Mouse (Mus musculus) limb, embryonic 12.5 days (tissue): ENCODE measurements around the gene Tsacc. TPM values are rescaled to one million over a fixed set of nuclear protein-coding genes. Genes with fewer than 3 reads are reported as not detected.
"Not testable (repeated sequence)": the region's sequence is repeated elsewhere in the genome, so short reads cannot be mapped to it uniquely, and the experiment has no call there.

Experiments used
- ATAC-seq: fragments of 200-750 bp; cut with Nextera tagmentation; 2 replicates; pipeline ENCODE4 v1.8.0; 2017; ENCODE audit warnings: low read depth, moderate TSS enrichment; ENCODE audit not compliant: insufficient number of reproducible peaks, insufficient read depth, low FRiP score, low TSS enrichment
- H3K27ac ChIP-seq: fragments of 300-500 bp; sonication (generic); 2 replicates; pipeline ENCODE4 v1.5.1; 2016; ENCODE audit warnings: mild to moderate bottlenecking, moderate library complexity
- H3K27me3 ChIP-seq: fragments of 300-500 bp; sonication (generic); 2 replicates; pipeline ENCODE4 v1.6.1; 2016; ENCODE audit warnings: mild to moderate bottlenecking, moderate library complexity
- H3K36me3 ChIP-seq: fragments of 300-500 bp; sonication (generic); 2 replicates; pipeline ENCODE4 v1.6.1; 2016; ENCODE audit warnings: mild to moderate bottlenecking, moderate library complexity
- H3K4me1 ChIP-seq: fragments of 300-500 bp; sonication (generic); replicated peaks from 2 replicates; pipeline ENCODE4 v1.6.1; 2016
- H3K4me2 ChIP-seq: fragments of 300-500 bp; sonication (generic); 2 replicates; pipeline ENCODE4 v1.6.1; 2016; ENCODE audit warnings: mild to moderate bottlenecking, moderate library complexity
- H3K4me3 ChIP-seq: fragments of 300-500 bp; sonication (generic); replicated peaks from 2 replicates; pipeline ENCODE4 v1.5.1; 2016; ENCODE audit warnings: mild to moderate bottlenecking
- H3K9ac ChIP-seq: fragments of 300-500 bp; sonication (generic); replicated peaks from 2 replicates; pipeline ENCODE4 v1.6.1; 2016; ENCODE audit warnings: mild to moderate bottlenecking, moderate library complexity
- H3K9me3 ChIP-seq: fragments of 300-500 bp; sonication (generic); 2 replicates; pipeline ENCODE4 v1.6.1; 2016; ENCODE audit warnings: mild to moderate bottlenecking, moderate library complexity
- WGBS: fragments of 180-500 bp; shearing (Covaris S2); methylation state at CpG from one replicate; pipeline ENCODE4 v1.1.7; 2016; 5-methylcytosine and 5-hydroxymethylcytosine counted together
- polyA plus RNA-seq: library from polyadenylated mRNA; unstranded; fragments of >200 nt; fragmentation: Nextera tagmentation; extraction: Ambion mirVana; gene quantifications from 2 replicates; pipeline ENCODE4 v1.2.1, GENCODE M21; 2016

Gene Tsacc
- polyA plus RNA-seq, 1 experiment from 2014 or later: 14.3 TPM

DNA sequence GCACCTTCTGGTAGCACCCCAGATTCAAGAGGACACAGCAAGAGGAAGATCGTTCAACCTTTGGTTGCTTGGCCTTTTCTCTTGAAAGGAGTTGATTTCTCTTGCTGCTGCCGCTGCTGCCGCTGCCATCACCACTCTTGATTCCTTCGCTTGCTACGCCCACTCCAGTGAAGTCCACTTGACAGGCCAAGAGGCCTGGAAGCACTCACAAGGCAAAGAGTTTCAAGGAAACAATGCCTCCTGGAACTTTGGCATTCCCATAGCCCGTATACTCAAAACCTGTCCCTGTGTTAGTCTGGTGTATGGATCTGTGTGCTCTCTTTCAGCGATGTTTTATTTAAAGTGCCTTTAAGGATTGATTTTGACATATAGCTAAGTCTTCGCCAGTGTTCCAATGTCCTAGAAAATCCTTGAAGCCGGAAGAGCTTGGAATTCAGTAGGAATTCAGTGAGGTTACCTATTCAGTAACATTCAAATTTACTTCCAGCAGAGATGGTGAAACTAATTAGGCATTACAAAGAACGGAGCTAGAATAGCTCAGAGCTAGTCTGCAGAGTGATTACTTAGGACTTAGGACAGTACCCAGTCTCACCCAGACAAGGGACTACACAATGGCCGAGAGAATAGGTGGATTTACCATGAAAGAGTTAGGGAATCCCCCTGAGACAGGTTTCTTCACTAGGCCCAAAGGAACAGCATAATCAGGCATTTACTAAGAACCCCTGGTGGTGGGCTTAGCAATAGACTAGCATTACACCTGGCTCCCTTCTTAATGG, 15.5 kb downstream of the Tsacc start:
- H3K9me3 ChIP-seq, ATAC-seq: not testable (repeated sequence)
- 73% methylated on average over 11 of the region's 11 CpGs for WGBS

DNA sequence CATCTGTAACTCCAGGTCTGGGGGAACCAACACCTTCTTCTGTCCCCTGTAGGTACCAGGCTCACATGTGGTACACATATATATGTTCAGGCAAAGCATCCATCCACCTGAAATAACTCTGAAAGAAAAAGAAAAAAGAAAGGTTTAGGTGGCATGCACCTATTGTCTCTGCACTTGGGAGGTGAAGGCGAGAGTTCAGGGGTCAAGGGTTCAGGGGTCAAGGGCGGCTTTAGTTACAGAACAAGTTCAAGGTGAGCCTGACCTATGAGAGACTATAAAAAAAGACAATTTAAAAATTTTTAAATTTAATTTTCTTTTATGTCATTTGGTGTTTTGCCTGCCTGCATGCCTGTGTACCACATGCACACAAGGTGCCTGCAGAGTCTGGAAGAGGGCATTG, 16.8 kb downstream of the Tsacc start:
- Histone ChIP-seq H3K27ac (no peak overlapping the region), H3K9me3 (no peaks in the 10 kb centered on the region), H3K36me3 (no peaks in the 10 kb centered on the region), H3K27me3 (no peaks in the 10 kb centered on the region), H3K9ac (no peak overlapping the region), H3K4me1 (no peaks in the 10 kb centered on the region), H3K4me2 (no peak overlapping the region), H3K4me3 (no peak overlapping the region)
- 83% methylated on average over 2 of the region's 2 CpGs for WGBS
- ATAC-seq: no peak

More for the DNA sequence above, 15.5 kb downstream of the Tsacc start:
- not testable (repeated sequence) for H3K36me3 ChIP-seq, H3K4me2 ChIP-seq, H3K9ac ChIP-seq, H3K27ac ChIP-seq, H3K4me1 ChIP-seq, H3K27me3 ChIP-seq, H3K4me3 ChIP-seq

DNA sequence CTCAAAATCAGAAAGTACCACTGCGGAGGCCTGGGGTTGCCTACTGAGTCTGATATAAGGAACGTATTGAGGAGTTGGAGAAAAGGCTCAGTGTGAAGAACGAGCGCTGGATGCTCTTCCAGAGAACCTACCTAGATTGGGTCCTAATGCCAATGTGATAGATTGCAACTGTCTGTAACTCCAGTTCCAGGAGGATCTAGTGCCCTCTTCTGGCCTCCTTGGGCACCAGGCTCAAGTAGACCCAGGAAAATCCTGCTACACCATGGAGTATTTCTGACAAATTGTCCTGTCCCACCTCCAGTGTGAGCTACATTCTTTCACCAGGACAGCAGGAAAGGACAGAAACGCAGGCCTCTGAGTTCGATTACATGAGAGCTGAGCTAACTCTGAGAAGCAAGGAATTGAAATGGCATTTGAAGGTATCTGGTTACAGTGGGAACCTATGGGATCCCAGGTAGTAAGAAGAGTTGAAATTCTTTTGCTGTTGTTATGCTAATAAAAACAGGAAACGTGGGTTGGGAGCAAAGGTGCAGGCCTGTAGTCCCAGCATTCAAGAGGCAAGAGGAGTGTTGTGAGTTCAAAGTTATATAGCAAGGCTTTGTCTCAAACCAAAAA, 20.2 kb downstream of the Tsacc start:
- H3K27me3 ChIP-seq: no peaks in the 10 kb centered on the region
- no peak for ATAC-seq
- 43% methylated on average over 7 of the region's 7 CpGs for WGBS
- H3K4me1 ChIP-seq: no peaks in the 10 kb centered on the region
- H3K4me3 ChIP-seq: no peak overlapping the region
- no peaks in the 10 kb centered on the region for H3K9me3 ChIP-seq
- H3K4me2 ChIP-seq: no peak overlapping the region
- no peak overlapping the region for H3K27ac ChIP-seq
- H3K36me3 ChIP-seq: no peaks in the 10 kb centered on the region
- H3K9ac ChIP-seq: no peak overlapping the region

DNA sequence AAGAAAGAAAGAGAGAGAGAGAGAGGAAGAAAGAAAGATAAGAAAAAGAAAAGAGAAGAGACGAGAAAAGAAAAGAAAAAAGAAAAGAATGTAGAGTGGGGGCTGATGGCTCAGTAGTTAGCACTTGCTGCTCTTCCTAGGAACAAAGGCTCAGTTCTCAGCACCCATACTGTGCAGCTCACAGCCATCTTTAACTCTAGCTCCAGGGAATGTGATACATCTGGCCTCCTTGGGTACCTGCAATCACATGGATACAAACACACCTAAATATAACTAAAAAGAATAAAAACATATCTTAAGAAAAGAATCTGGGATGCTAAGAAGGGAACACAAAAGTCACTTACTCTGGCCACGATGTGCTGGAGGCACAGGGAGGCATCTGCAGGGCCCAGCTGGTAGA, 20.7 kb downstream of the Tsacc start:
- Histone ChIP-seq H3K9me3 (no peaks in the 10 kb centered on the region), H3K9ac (no peak overlapping the region), H3K4me1 (no peaks in the 10 kb centered on the region), H3K27me3 (no peaks in the 10 kb centered on the region), H3K36me3 (no peaks in the 10 kb centered on the region), H3K4me2 (no peak overlapping the region), H3K4me3 (no peak overlapping the region), H3K27ac (no peak overlapping the region)
- no peak for ATAC-seq
- WGBS: 81% methylated on average over 2 of the region's 2 CpGs

DNA sequence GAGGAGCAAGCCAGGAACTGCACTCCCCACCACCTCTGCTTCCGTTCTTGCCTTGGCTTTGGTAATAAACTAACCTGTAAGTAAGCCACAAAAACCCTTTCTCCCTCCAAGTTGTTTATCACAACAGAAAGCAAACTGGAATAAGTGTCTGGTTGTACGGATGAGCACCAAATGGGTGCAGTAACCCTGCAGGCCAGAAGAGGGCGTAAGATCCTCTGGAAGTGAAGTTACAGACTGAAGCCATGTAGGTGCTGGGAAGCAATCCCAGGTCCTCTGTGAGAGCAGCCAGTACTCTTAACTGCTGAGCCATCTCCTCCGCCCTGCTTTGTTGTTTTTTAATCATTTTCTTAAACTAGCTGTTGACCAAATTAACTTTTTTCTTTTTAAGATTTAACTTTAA, 22.8 kb downstream of the Tsacc start:
- no peak overlapping the region for H3K9ac ChIP-seq
- no peaks in the 10 kb centered on the region for H3K4me1 ChIP-seq
- H3K27me3 ChIP-seq: no peaks in the 10 kb centered on the region
- H3K4me2 ChIP-seq: no peak overlapping the region
- H3K27ac ChIP-seq: no peak overlapping the region
- no peaks in the 10 kb centered on the region for H3K9me3 ChIP-seq
- H3K4me3 ChIP-seq: no peak overlapping the region
- ATAC-seq: no peak
- no peaks in the 10 kb centered on the region for H3K36me3 ChIP-seq
- WGBS: 93% methylated on average over 4 of the region's 4 CpGs

DNA sequence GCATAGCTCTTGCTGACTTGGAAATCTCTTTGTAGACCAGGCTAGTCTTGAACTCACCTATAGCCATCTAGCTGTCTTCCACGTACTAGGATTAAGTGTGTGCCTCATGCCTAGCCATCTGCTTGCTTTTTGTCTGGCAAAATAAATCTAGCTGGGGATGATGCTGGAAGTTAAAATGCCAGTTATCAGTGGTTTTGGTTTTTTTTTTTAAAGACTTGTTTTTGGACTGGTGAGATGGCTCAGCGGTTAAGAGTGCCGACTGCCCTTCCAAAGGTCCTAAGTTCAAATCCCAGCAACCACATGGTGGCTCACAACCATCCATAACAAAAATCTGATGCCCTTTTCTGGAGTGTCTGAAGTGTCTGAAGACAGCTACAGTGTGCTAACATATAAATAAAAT, 24.9 kb downstream of the Tsacc start:
- 92% methylated on average over 3 of the region's 3 CpGs for WGBS
- H3K9ac ChIP-seq: no peak overlapping the region
- no peaks in the 10 kb centered on the region for H3K36me3 ChIP-seq
- no peaks in the 10 kb centered on the region for H3K9me3 ChIP-seq
- H3K4me2 ChIP-seq: no peak overlapping the region
- no peak overlapping the region for H3K4me3 ChIP-seq
- ATAC-seq: no peak
- no peak overlapping the region for H3K27ac ChIP-seq
- H3K4me1 ChIP-seq: no peaks in the 10 kb centered on the region
- no peaks in the 10 kb centered on the region for H3K27me3 ChIP-seq

DNA sequence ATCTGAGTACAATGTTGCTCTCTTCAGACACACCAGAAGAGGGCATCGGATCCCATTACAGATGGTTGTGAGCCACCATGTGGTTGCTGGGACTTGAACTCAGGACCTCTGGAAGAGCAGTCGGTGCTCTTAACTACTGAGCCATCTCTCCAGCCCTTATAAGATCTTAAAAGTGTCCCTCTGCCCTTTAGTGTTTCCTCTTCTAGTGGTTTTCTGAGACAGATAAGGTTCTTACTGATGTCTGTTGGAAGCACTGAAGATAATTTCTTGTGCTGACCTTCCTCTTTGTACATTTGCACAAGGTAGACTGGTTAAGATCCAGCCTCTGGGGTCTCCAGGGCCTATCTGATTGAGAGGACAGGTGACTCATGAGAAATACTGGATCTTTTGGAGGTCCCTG, 25.5 kb downstream of the Tsacc start:
- H3K9ac ChIP-seq, H3K4me2 ChIP-seq, H3K4me1 ChIP-seq, ATAC-seq, H3K27me3 ChIP-seq, H3K36me3 ChIP-seq, H3K9me3 ChIP-seq, H3K4me3 ChIP-seq, H3K27ac ChIP-seq: not testable (repeated sequence)
- 98% methylated on average over 2 of the region's 2 CpGs for WGBS

DNA sequence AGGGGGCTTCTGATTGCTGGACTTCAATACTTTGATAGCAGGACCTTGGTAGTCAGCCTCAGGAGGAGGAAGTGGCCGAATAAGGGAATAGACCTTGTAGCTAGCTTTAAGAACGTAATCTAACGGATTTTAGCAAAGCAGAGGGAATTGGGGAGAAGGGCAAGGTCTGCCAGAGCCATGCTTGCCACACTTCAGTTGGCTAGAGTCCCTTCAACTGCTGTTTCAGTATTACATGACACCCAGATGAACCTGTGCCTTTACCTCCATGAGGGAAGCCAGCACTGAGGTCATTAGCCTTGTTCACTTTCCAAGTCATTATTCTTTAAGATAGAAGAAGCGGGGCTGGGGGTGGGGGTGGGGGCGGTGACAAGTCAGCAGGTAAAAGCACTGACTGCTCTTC, 27.8 kb downstream of the Tsacc start:
- H3K27me3 ChIP-seq: no peaks in the 10 kb centered on the region; the same call in 1 of the 2 replicates
- no peaks in the 10 kb centered on the region for H3K9me3 ChIP-seq
- H3K4me3 ChIP-seq: no peak overlapping the region
- no peaks in the 10 kb centered on the region for H3K36me3 ChIP-seq
- no peak overlapping the region for H3K27ac ChIP-seq
- no peak overlapping the region for H3K4me2 ChIP-seq
- no peaks in the 10 kb centered on the region for H3K4me1 ChIP-seq
- 82% methylated on average over 5 of the region's 5 CpGs for WGBS
- no peak for ATAC-seq
- H3K9ac ChIP-seq: no peak overlapping the region

DNA sequence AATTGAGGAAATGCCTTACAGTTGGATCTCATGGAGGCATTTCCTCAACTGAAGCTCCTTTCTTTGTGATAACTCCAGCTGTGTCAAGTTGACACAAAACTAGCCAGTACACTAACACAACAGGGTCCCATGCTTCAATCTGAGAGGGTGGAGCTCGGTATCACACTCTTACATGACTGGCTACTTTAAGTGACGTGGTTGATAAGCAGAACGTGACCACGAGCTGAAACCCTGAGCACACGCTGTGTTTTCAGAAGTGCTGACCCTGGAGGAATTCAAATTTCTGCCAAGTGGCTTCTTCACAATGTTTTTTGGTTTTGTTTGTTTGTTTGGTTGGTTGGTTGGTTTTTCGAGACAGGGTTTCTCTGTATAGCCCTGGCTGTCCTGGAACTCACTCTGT, 28.8 kb downstream of the Tsacc start:
- not testable (repeated sequence) for ATAC-seq, H3K36me3 ChIP-seq, H3K4me1 ChIP-seq, H3K4me2 ChIP-seq, H3K9ac ChIP-seq, H3K27ac ChIP-seq, H3K4me3 ChIP-seq, H3K9me3 ChIP-seq, H3K27me3 ChIP-seq
- 83% methylated on average over 6 of the region's 6 CpGs for WGBS

DNA sequence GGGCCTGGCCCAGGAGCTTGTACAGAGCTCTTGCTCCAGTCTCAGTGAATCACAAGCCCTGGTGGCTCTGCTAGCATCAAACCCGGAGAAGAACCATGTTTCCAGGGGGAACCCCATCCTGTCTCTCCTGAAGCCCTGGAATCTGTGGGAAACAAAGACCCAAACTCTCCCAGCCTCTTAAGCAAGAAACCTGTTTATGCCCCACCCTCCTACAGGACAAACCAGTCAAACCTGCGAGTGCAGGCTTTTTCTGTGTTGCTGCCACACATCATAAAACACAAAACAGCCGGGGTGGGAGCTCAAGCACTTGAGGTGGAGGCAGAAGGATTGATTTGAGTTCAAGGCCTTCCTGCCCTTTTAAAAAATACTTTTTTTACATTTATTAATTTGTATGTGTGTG, 34.5 kb downstream of the Tsacc start:
- WGBS: 63% methylated on average over 3 of the region's 3 CpGs
- no peaks in the 10 kb centered on the region for H3K36me3 ChIP-seq
- ATAC-seq: no peak
- no peak overlapping the region for H3K4me3 ChIP-seq
- H3K4me2 ChIP-seq: no peak overlapping the region
- H3K4me1 ChIP-seq: no peaks in the 10 kb centered on the region
- peaks cover 6% of the 10 kb centered on the region for H3K27me3 ChIP-seq
- no peak overlapping the region for H3K9ac ChIP-seq
- H3K9me3 ChIP-seq: no peaks in the 10 kb centered on the region
- H3K27ac ChIP-seq: no peak overlapping the region

DNA sequence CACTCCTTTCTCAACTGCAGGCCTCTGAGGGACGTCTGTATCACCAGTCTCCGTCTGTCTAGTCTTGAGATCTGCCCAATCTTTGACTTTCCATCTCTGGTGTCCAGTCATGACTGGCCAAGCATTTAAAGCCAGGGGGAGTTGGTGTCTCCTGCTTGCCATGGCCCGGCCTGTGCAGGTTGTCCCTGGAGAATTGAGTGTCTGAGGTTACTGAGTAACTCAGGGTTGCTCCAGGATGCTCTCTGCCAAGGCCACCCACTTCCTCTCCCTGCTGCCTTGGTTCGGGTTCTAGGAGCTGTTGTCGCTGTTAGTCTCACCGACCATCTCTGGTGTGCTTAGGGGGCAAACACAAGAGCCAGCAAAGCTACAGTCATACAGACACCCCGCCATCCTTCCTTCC, 40.4 kb downstream of the Tsacc start:
- H3K27me3 ChIP-seq: peaks cover 56% of the 10 kb centered on the region
- 71% methylated on average over 7 of the region's 7 CpGs for WGBS
- H3K4me2 ChIP-seq: no peak overlapping the region
- no peak for ATAC-seq
- no peak overlapping the region for H3K27ac ChIP-seq
- H3K9ac ChIP-seq: no peak overlapping the region
- no peaks in the 10 kb centered on the region for H3K36me3 ChIP-seq
- H3K4me1 ChIP-seq: peaks cover 9% of the 10 kb centered on the region
- no peak overlapping the region for H3K4me3 ChIP-seq
- H3K9me3 ChIP-seq: no peaks in the 10 kb centered on the region

DNA sequence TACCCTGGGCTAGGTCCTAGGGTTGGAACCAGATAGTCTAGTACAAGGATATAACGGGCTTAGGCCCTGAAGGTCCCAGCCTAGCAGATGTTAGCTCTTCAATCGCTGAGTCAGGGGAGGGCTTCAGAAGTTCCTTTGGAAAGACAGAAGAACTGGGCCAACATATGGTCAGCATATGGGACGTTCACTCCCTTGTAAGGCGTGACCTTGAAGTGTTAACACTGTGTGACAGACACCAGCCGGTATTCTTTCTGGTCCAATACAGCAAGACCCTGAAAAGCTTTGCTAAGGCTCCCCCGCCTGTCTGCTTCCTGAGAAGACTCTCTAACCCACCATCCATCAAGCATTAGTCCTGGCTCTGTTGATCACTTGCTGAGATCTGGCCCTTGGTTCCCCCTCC, 40.8 kb downstream of the Tsacc start:
- H3K27ac ChIP-seq: no peak overlapping the region
- no peak overlapping the region for H3K4me3 ChIP-seq
- peaks cover 56% of the 10 kb centered on the region for H3K27me3 ChIP-seq
- H3K9ac ChIP-seq: no peak overlapping the region
- H3K36me3 ChIP-seq: no peaks in the 10 kb centered on the region
- 36% methylated on average over 6 of the region's 6 CpGs for WGBS
- no peaks in the 10 kb centered on the region for H3K9me3 ChIP-seq
- ATAC-seq: no peak
- peaks cover 9% of the 10 kb centered on the region for H3K4me1 ChIP-seq
- H3K4me2 ChIP-seq: no peak overlapping the region
